Mouse (Mus musculus) megakaryocyte, embryonic 14.5 days (primary cell): ENCODE results near the gene Stau1.

ENCODE experiments used
- FLI1 ChIP-seq: IDR thresholded peaks from 2 replicates; pipeline ENCODE4 v1.6.1; 2012; ENCODE audit warnings: low read length, inconsistent platforms, mixed read lengths
- GATA1 ChIP-seq: IDR thresholded peaks from 3 replicates; pipeline ENCODE4 v1.6.1; 2012; ENCODE audit warnings: mixed read lengths, low read length, inconsistent platforms, borderline replicate concordance

- TF ChIP-seq GATA1, result no peak
- no peak for TF ChIP-seq FLI1
These were observed 19.7 kb downstream of the Stau1 start for GRCm38 (mm10) chr2:166976356-166976755.
